Mouse (Mus musculus) E14TG2a.4 (cell line): Measurements from ENCODE around the gene Peli2.

Source experiments
- CTCF ChIP-seq: conservative IDR thresholded peaks from 2 replicates; pipeline ENCODE4 v1.5.1; 2014; ENCODE audit warnings: low read length
- NANOG ChIP-seq: IDR thresholded peaks from 2 replicates; pipeline ENCODE4 v1.6.1; 2014; ENCODE audit warnings: borderline replicate concordance, low read length, mixed read lengths
- POU5F1 ChIP-seq: IDR thresholded peaks from 2 replicates; pipeline ENCODE4 v1.6.1; 2014; ENCODE audit warnings: low read length, borderline replicate concordance

- no peak for TF ChIP-seq CTCF
- TF ChIP-seq POU5F1: no peak
- TF ChIP-seq NANOG: no peak
These were observed 5.3 kb downstream of the Peli2 start for GRCm38 (mm10) chr14:48125971-48126370.
